Mouse (Mus musculus): Measurements from ENCODE around the gene Unk. TPM values are rescaled to one million over a fixed set of nuclear protein-coding genes. Genes with fewer than 3 reads are reported as not detected.
A peak's percentile ranks its signal among the peaks of the same experiment; 100 is the strongest.

Unk gene
- polyA plus RNA-seq, 1 experiment, result 54.0 TPM

- Histone ChIP-seq H3K4me1 (ENCODE audit: control insufficient read depth, insufficient read depth, low read length) (peaks cover 3% of the 10 kb centered on the region; the same call in 1 of the 2 replicates), H3K4me3 (replicated peaks; ENCODE audit: extremely low read depth, low read depth, low read length) (peak overlapping the region; percentile 49)
- TF ChIP-seq POLR2A (IDR thresholded peaks at IDR 0.05; ENCODE audit: borderline replicate concordance, extremely low read depth, low read depth, low read length) (peak; percentile 20; the same call in 1 of the 2 replicates), CTCF (IDR thresholded peaks at IDR 0.05; ENCODE audit: insufficient read depth, low read length) (no peak)
- peak; percentile 61 for DNase-seq
- WGBS, result 13% methylated on average over 16 of the region's 16 CpGs
Observed at GRCm38 (mm10) chr11:116078221-116078620, 48.1 kb downstream of the Unk start.

- WGBS, result 62% methylated on average over 10 of the region's 10 CpGs
- DNase-seq, result no peak
- peaks cover 3% of the 10 kb centered on the region; the same call in 1 of the 2 replicates for H3K4me1 ChIP-seq (ENCODE audit: control insufficient read depth, insufficient read depth, low read length)
- TF ChIP-seq POLR2A (IDR thresholded peaks at IDR 0.05; ENCODE audit: borderline replicate concordance, extremely low read depth, low read depth, low read length) (no peak), CTCF (IDR thresholded peaks at IDR 0.05; ENCODE audit: insufficient read depth, low read length) (no peak)
- no peak overlapping the region for H3K4me3 ChIP-seq (replicated peaks; ENCODE audit: extremely low read depth, low read depth, low read length)
Observed at GRCm38 (mm10) chr11:116078676-116079320, 48.7 kb downstream of the Unk start.

GRCm38 (mm10) chr11:116079511-116079910 lies 49.4 kb downstream of the Unk start:
- Histone ChIP-seq H3K4me1 (ENCODE audit: control insufficient read depth, insufficient read depth, low read length) (peaks cover 6% of the 10 kb centered on the region; the same call in 1 of the 2 replicates), H3K4me3 (replicated peaks; ENCODE audit: extremely low read depth, low read depth, low read length) (no peak overlapping the region)
- DNase-seq, result no peak
- TF ChIP-seq POLR2A (IDR thresholded peaks at IDR 0.05; ENCODE audit: borderline replicate concordance, extremely low read depth, low read depth, low read length) (no peak), CTCF (IDR thresholded peaks at IDR 0.05; ENCODE audit: insufficient read depth, low read length) (no peak)
- WGBS, result 71% methylated on average over 10 of the region's 10 CpGs

GRCm38 (mm10) chr11:116081081-116081480 lies 51.0 kb downstream of the Unk start:
- H3K4me3 ChIP-seq (replicated peaks; ENCODE audit: extremely low read depth, low read depth, low read length), result no peak overlapping the region
- H3K4me1 ChIP-seq (ENCODE audit: control insufficient read depth, insufficient read depth, low read length), result peaks cover 12% of the 10 kb centered on the region
- peak; percentile 71 for DNase-seq
- WGBS, result 68% methylated on average over 6 of the region's 6 CpGs
- TF ChIP-seq POLR2A (IDR thresholded peaks at IDR 0.05; ENCODE audit: borderline replicate concordance, extremely low read depth, low read depth, low read length), result no peak
- TF ChIP-seq CTCF (IDR thresholded peaks at IDR 0.05; ENCODE audit: insufficient read depth, low read length), result peak; percentile 61

- WGBS, result 86% methylated on average over 14 of the region's 14 CpGs
- Histone ChIP-seq H3K4me3 (replicated peaks; ENCODE audit: extremely low read depth, low read depth, low read length) (no peak overlapping the region), H3K4me1 (ENCODE audit: control insufficient read depth, insufficient read depth, low read length) (peaks cover 12% of the 10 kb centered on the region)
- TF ChIP-seq POLR2A (IDR thresholded peaks at IDR 0.05; ENCODE audit: borderline replicate concordance, extremely low read depth, low read depth, low read length) (no peak), CTCF (IDR thresholded peaks at IDR 0.05; ENCODE audit: insufficient read depth, low read length) (no peak)
- DNase-seq, result no peak
Observed at GRCm38 (mm10) chr11:116083096-116083672, 53.1 kb downstream of the Unk start.

- no peak overlapping the region for H3K4me3 ChIP-seq (replicated peaks; ENCODE audit: extremely low read depth, low read depth, low read length)
- TF ChIP-seq POLR2A (IDR thresholded peaks at IDR 0.05; ENCODE audit: borderline replicate concordance, extremely low read depth, low read depth, low read length) (no peak), CTCF (IDR thresholded peaks at IDR 0.05; ENCODE audit: insufficient read depth, low read length) (no peak)
- peaks cover 9% of the 10 kb centered on the region for H3K4me1 ChIP-seq (ENCODE audit: control insufficient read depth, insufficient read depth, low read length)
- no peak for DNase-seq
- 68% methylated on average over 6 of the region's 6 CpGs for WGBS
Observed at GRCm38 (mm10) chr11:116084166-116084565, 54.0 kb downstream of the Unk start.

- TF ChIP-seq POLR2A (IDR thresholded peaks at IDR 0.05; ENCODE audit: borderline replicate concordance, extremely low read depth, low read depth, low read length) (peak; percentile 96), CTCF (IDR thresholded peaks at IDR 0.05; ENCODE audit: insufficient read depth, low read length) (no peak)
- Histone ChIP-seq H3K4me3 (replicated peaks; ENCODE audit: extremely low read depth, low read depth, low read length) (peak within 1 kb of the TSS; percentile 90), H3K4me1 (ENCODE audit: control insufficient read depth, insufficient read depth, low read length) (peaks cover 9% of the 10 kb centered on the region)
- 3% methylated on average over 41 of the region's 43 CpGs for WGBS
- DNase-seq, result peak; percentile 96
Observed at GRCm38 (mm10) chr11:116086258-116087193, 56.4 kb downstream of the Unk start, which contains the start of gene Wbp2. Gene Wbp2, minus strand, starts transcription at chr11:116086995.

GRCm38 (mm10) chr11:116087194-116088130 lies 57.3 kb downstream of the Unk start:
- Histone ChIP-seq H3K4me1 (ENCODE audit: control insufficient read depth, insufficient read depth, low read length) (peaks cover 9% of the 10 kb centered on the region), H3K4me3 (replicated peaks; ENCODE audit: extremely low read depth, low read depth, low read length) (peak overlapping the region; percentile 62)
- TF ChIP-seq POLR2A (IDR thresholded peaks at IDR 0.05; ENCODE audit: borderline replicate concordance, extremely low read depth, low read depth, low read length), result peak; percentile 54; the same call in 1 of the 2 replicates
- TF ChIP-seq CTCF (IDR thresholded peaks at IDR 0.05; ENCODE audit: insufficient read depth, low read length), result peak; percentile 76
- DNase-seq, result peak; percentile 91
- 2% methylated on average over 31 of the region's 31 CpGs for WGBS

Measured in lung, adult 2 months (tissue).